Mouse (Mus musculus): ENCODE measurements at regions not wholly inside any gene's neighbourhood (a gene's known extent, or its start where the extent isn't known, plus 50 kb on each side); places are given as distances from the start of the nearest gene placed in this dataset.

GRCm38 (mm10) chr11:93808431-93808830, 77.1 kb downstream of the Utp18 start:
- DNase-seq (ENCODE audit: low spot score in 2 of 2), result no peak

- DNase-seq (ENCODE audit: low spot score in 2 of 2), result no peak
Measured at GRCm38 (mm10) chr11:93807205-93807604, 78.4 kb downstream of the Utp18 start.

GRCm38 (mm10) chr11:93771143-93771940, 114.2 kb downstream of the Utp18 start:
- DNase-seq (ENCODE audit: low spot score in 2 of 2), result no peak

GRCm38 (mm10) chr11:93765961-93766360, 119.6 kb downstream of the Utp18 start:
- no peak for DNase-seq (ENCODE audit: low spot score in 2 of 2)

- peak; percentile 45 to 46 for DNase-seq (ENCODE audit: low spot score in 2 of 2)
Measured at GRCm38 (mm10) chr11:93762832-93763530, 122.6 kb downstream of the Utp18 start.

- no peak for DNase-seq (ENCODE audit: low spot score in 2 of 2)
Measured at GRCm38 (mm10) chr11:93757825-93758224, 127.7 kb downstream of the Utp18 start.

- no peak for DNase-seq (ENCODE audit: low spot score in 2 of 2)
Measured at GRCm38 (mm10) chr11:93736618-93737017, 148.9 kb downstream of the Utp18 start.

- no peak for DNase-seq (ENCODE audit: low spot score in 2 of 2)
Measured at GRCm38 (mm10) chr11:93733568-93734185, 151.9 kb downstream of the Utp18 start.

- DNase-seq (ENCODE audit: low spot score in 2 of 2), result no peak
Measured at GRCm38 (mm10) chr11:93729119-93729518, 156.4 kb downstream of the Utp18 start.

- no peak for DNase-seq (ENCODE audit: low spot score in 2 of 2)
Measured at GRCm38 (mm10) chr11:93725242-93725641, 160.3 kb downstream of the Utp18 start.

- no peak for DNase-seq (ENCODE audit: low spot score in 2 of 2)
Measured at GRCm38 (mm10) chr11:93719141-93719540, 166.4 kb downstream of the Utp18 start.

- no peak for DNase-seq (ENCODE audit: low spot score in 2 of 2)
Measured at GRCm38 (mm10) chr11:93709686-93710085, 175.9 kb downstream of the Utp18 start.

GRCm38 (mm10) chr11:93696982-93697541, 188.5 kb downstream of the Utp18 start:
- DNase-seq (ENCODE audit: low spot score in 2 of 2), result no peak

- no peak for DNase-seq (ENCODE audit: low spot score in 2 of 2)
Measured at GRCm38 (mm10) chr11:93696096-93696890, 189.3 kb downstream of the Utp18 start.

- no peak for DNase-seq (ENCODE audit: low spot score in 2 of 2)
Measured at GRCm38 (mm10) chr11:93683691-93684090, 201.9 kb downstream of the Utp18 start.

- no peak for DNase-seq (ENCODE audit: low spot score in 2 of 2)
Measured at GRCm38 (mm10) chr11:93676299-93676698, 209.3 kb downstream of the Utp18 start.

- no peak for DNase-seq (ENCODE audit: low spot score in 2 of 2)
Measured at GRCm38 (mm10) chr11:93672025-93672424, 213.5 kb downstream of the Utp18 start.

GRCm38 (mm10) chr11:93661657-93662056, 223.9 kb downstream of the Utp18 start:
- DNase-seq (ENCODE audit: low spot score in 2 of 2), result no peak

- DNase-seq (ENCODE audit: low spot score in 2 of 2), result no peak
Measured at GRCm38 (mm10) chr11:93660379-93660778, 225.2 kb downstream of the Utp18 start.

GRCm38 (mm10) chr11:93658719-93659118, 226.8 kb downstream of the Utp18 start:
- no peak for DNase-seq (ENCODE audit: low spot score in 2 of 2)

- DNase-seq (ENCODE audit: low spot score in 2 of 2), result no peak
Measured at GRCm38 (mm10) chr11:93655602-93656239, 229.8 kb downstream of the Utp18 start.
